Mouse (Mus musculus): ENCODE measurements around the gene Slc26a3. TPM values are rescaled to one million over a fixed set of nuclear protein-coding genes. Genes with fewer than 3 reads are reported as not detected.

Slc26a3 gene
- 0.37 TPM in 1 of 2 replicates, not detected in the other for total RNA-seq (2014; rRNA removed)
- polyA plus RNA-seq (2012; rRNA removed), result 0.06 and 0.09 TPM in 2 replicates

DNA sequence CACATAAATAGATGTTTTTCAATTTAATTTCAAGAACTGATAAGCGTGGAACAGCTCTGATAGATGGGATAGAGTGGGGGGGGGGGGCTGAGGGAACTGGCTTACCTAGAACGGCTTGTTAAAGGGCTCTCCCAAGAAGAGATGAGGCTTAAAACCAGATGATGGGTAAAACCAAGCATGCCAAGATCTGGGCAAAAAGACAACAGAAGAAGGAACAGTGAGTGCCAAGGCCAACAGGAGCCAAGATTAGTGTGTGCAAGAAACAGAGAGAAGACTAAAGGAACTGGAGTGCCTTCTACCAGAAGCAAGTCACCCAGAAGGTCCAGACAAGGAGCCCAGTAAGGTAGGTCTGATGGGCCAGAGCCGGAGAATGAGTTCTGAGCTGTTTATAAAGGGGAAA lies at the start of gene Slc26a3:
TSS of gene Slc26a3 (plus strand) at position 301 of the 400 bp plus-strand sequence.
- TF ChIP-seq CTCF (IDR thresholded peaks at IDR 0.05; ENCODE audit: low read depth, low read length) (no peak), POLR2A (IDR thresholded peaks at IDR 0.05; ENCODE audit: extremely low read depth, insufficient read depth, low read length) (no peak)
- H3K27ac ChIP-seq (replicated peaks; ENCODE audit: insufficient read depth, low read depth, low read length), result no peak within 1 kb of the TSS
- no peaks in the 10 kb centered on the region for H3K4me1 ChIP-seq (ENCODE audit: control insufficient read depth, insufficient read depth, low read length)
- no peaks in the 10 kb centered on the region for H3K79me2 ChIP-seq (ENCODE audit: control insufficient read depth, insufficient read depth, low read length)
- no peaks in the 10 kb centered on the region for H3K36me3 ChIP-seq (ENCODE audit: control insufficient read depth, insufficient read depth, low read length)
- peaks cover 3% of the 10 kb centered on the region; the same call in 1 of the 2 replicates for H3K27me3 ChIP-seq (ENCODE audit: control insufficient read depth, insufficient read depth, low read length)
- no peak for DNase-seq (ENCODE audit: extremely low read depth, low read depth, low spot score)
- no peak within 1 kb of the TSS for H3K4me3 ChIP-seq (ENCODE audit: insufficient read depth, low read depth, low read length)
- no peak within 1 kb of the TSS for H3K9ac ChIP-seq (ENCODE audit: low read depth, low read length)
- WGBS, result 94% methylated on average over 3 of the region's 3 CpGs

DNA sequence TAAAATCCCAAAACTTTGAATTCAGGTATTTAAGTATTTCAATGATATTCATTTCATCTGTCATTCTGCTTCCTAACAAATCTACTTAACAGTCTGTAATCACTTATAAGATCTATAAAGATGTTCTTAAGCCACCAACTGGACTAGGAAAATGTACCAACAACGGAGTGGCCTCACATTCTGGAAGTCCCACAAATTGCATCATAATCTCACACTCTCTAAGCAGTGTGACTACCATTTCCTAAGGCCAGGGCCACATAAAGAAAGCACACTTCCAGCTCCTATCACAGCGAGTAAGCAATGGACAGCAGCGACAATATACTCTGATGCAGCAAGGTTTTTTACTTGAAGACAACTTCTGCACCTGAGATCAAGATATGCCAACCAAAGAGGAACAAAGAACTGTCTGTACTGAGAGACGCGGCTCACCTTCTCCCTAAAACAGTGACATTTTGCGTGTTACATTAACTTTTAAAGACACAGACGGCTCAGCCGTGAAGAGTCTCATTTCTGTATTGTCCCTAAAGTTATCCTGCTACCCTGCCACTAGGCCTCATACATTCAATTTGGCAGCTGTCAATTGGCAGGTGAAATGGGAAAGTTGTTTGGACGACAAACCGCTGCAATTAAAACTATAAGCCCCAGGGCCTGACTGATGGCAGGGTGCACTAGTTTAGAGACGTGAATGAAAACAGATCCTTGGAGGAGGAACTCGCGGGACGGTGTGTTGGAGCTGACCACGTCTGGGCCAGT lies 40.3 kb upstream of the Slc26a3 start:
- Histone ChIP-seq H3K27ac (replicated peaks; ENCODE audit: insufficient read depth, low read depth, low read length) (peak overlapping the region; percentile 70), H3K4me1 (ENCODE audit: control insufficient read depth, insufficient read depth, low read length) (peaks cover 5% of the 10 kb centered on the region), H3K9ac (ENCODE audit: low read depth, low read length) (peak overlapping the region; percentile 78), H3K4me3 (ENCODE audit: insufficient read depth, low read depth, low read length) (peak overlapping the region; percentile 76), H3K79me2 (ENCODE audit: control insufficient read depth, insufficient read depth, low read length) (peaks cover 17% of the 10 kb centered on the region; the same call in 1 of the 2 replicates), H3K36me3 (ENCODE audit: control insufficient read depth, insufficient read depth, low read length) (peaks cover 12% of the 10 kb centered on the region), H3K27me3 (ENCODE audit: control insufficient read depth, insufficient read depth, low read length) (no peaks in the 10 kb centered on the region)
- WGBS, result 9% methylated on average over 15 of the region's 15 CpGs
- no peak for TF ChIP-seq CTCF (IDR thresholded peaks at IDR 0.05; ENCODE audit: low read depth, low read length)
- TF ChIP-seq POLR2A (IDR thresholded peaks at IDR 0.05; ENCODE audit: extremely low read depth, insufficient read depth, low read length), result no peak
- DNase-seq (ENCODE audit: extremely low read depth, low read depth, low spot score), result peak; percentile 53

DNA sequence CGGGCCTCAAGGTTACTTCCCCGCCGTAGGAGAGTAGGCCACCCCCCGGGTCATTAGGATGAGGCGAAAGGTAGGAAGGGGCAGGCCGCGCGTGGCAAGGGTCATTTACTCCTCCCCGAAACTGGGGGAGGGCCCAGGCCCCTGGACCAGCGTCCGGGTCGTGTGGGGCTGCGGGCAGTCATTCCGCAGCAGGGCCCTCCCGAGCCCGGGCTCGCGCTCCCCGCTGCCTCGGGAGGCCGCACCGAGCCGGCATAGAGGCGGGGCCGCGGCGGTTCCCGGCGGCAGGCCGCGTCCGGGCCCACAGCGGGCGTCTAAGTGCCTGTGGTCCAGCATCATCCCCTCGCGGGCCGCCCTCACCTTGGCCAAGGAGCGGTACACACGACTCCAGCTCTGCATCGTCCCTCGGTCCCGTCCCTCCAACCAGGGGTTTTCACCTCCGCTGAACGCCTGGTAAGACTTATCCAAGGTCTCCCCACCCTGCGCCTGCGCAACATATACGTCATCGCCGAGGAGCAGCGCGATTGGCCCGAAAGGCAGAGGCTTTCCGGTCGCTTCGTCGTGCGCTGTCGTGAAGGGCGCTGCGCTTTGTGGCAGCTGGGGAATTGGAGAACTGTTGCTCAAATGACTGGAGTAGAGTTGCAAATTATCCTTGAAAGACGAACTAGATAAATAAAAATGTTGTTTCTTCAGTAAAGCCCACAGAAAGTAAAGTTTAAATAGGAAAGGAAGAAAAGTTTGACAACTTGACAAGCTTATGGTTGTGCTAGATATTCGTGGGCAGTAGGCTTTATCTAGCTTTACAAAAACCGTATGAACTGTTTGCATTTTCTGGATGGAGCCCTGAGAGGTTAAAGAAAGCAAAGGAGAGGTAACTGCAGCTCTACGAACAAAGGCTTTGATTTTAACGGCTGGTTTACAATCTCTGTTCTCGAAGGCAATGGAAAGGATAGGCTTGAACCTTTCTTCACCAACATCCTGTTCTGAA lies 39.4 kb upstream of the Slc26a3 start, which contains the start of gene Dld:
TSS of gene Dld (minus strand) at position 510 of the 985 bp plus-strand sequence.
- H3K4me1 ChIP-seq (ENCODE audit: control insufficient read depth, insufficient read depth, low read length), result peaks cover 5% of the 10 kb centered on the region
- no peaks in the 10 kb centered on the region for H3K27me3 ChIP-seq (ENCODE audit: control insufficient read depth, insufficient read depth, low read length)
- H3K4me3 ChIP-seq (ENCODE audit: insufficient read depth, low read depth, low read length), result peak within 1 kb of the TSS; percentile 76
- peak within 1 kb of the TSS; percentile 70 for H3K27ac ChIP-seq (replicated peaks; ENCODE audit: insufficient read depth, low read depth, low read length)
- TF ChIP-seq POLR2A (IDR thresholded peaks at IDR 0.05; ENCODE audit: extremely low read depth, insufficient read depth, low read length) (peak; percentile 86), CTCF (IDR thresholded peaks at IDR 0.05; ENCODE audit: low read depth, low read length) (no peak)
- peaks cover 17% of the 10 kb centered on the region; the same call in 1 of the 2 replicates for H3K79me2 ChIP-seq (ENCODE audit: control insufficient read depth, insufficient read depth, low read length)
- peak; percentile 90 for DNase-seq (ENCODE audit: extremely low read depth, low read depth, low spot score)
- peak within 1 kb of the TSS; percentile 78 for H3K9ac ChIP-seq (ENCODE audit: low read depth, low read length)
- WGBS, result 5% methylated on average over 66 of the region's 66 CpGs
- peaks cover 12% of the 10 kb centered on the region for H3K36me3 ChIP-seq (ENCODE audit: control insufficient read depth, insufficient read depth, low read length)

DNA sequence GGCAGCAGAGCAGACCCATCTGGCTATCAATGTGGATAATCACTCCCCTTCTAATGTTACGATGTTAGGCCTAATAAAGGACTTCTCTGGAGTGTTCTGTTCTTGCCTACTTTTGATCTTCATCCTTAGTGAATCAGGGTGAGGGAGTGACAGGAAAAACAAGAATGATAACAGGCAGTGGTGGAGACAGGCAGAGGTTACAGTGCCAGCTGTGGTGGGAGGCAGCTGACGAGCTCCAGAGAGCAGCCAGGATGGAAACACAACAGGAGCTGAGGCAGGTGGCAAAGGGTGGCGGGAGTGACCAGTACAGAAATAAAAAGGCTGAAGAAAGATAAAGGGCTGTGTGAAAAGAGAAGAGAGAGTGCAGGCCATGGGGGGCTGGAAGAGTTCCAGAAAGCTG lies 24.2 kb upstream of the Slc26a3 start:
- TF ChIP-seq CTCF (IDR thresholded peaks at IDR 0.05; ENCODE audit: low read depth, low read length) (no peak), POLR2A (IDR thresholded peaks at IDR 0.05; ENCODE audit: extremely low read depth, insufficient read depth, low read length) (no peak)
- H3K36me3 ChIP-seq (ENCODE audit: control insufficient read depth, insufficient read depth, low read length), result no peaks in the 10 kb centered on the region
- no peaks in the 10 kb centered on the region for H3K27me3 ChIP-seq (ENCODE audit: control insufficient read depth, insufficient read depth, low read length)
- H3K27ac ChIP-seq (replicated peaks; ENCODE audit: insufficient read depth, low read depth, low read length), result no peak overlapping the region
- H3K79me2 ChIP-seq (ENCODE audit: control insufficient read depth, insufficient read depth, low read length), result no peaks in the 10 kb centered on the region
- H3K4me1 ChIP-seq (ENCODE audit: control insufficient read depth, insufficient read depth, low read length), result no peaks in the 10 kb centered on the region
- no peak overlapping the region for H3K9ac ChIP-seq (ENCODE audit: low read depth, low read length)
- DNase-seq (ENCODE audit: extremely low read depth, low read depth, low spot score), result no peak
- no peak overlapping the region for H3K4me3 ChIP-seq (ENCODE audit: insufficient read depth, low read depth, low read length)
- 80% methylated on average over 3 of the region's 3 CpGs for WGBS

DNA sequence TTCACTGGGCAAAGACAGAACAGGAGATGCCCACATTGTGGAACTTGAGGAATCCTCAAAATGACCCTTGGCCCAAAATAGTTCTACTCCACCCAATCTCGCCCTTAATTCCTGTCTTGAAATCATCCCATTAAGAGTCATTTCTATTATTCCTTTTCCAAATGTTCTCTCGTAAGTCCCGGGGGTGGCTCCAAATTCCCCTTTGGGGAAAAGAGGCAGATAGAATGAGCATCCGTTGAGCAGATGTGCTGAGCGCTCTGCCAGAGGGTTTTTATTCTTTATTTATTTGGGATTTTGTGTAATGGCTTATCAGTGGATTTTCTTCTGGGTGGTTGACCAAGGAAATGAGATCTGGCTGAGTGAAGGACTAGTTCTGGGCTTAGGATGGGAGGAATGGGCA lies 22.9 kb upstream of the Slc26a3 start:
- no peak overlapping the region for H3K27ac ChIP-seq (replicated peaks; ENCODE audit: insufficient read depth, low read depth, low read length)
- H3K27me3 ChIP-seq (ENCODE audit: control insufficient read depth, insufficient read depth, low read length), result no peaks in the 10 kb centered on the region
- DNase-seq (ENCODE audit: extremely low read depth, low read depth, low spot score), result no peak
- no peak overlapping the region for H3K4me3 ChIP-seq (ENCODE audit: insufficient read depth, low read depth, low read length)
- 90% methylated on average over 5 of the region's 5 CpGs for WGBS
- H3K4me1 ChIP-seq (ENCODE audit: control insufficient read depth, insufficient read depth, low read length), result no peaks in the 10 kb centered on the region
- no peak overlapping the region for H3K9ac ChIP-seq (ENCODE audit: low read depth, low read length)
- TF ChIP-seq CTCF (IDR thresholded peaks at IDR 0.05; ENCODE audit: low read depth, low read length), result no peak
- TF ChIP-seq POLR2A (IDR thresholded peaks at IDR 0.05; ENCODE audit: extremely low read depth, insufficient read depth, low read length), result no peak
- no peaks in the 10 kb centered on the region for H3K36me3 ChIP-seq (ENCODE audit: control insufficient read depth, insufficient read depth, low read length)
- H3K79me2 ChIP-seq (ENCODE audit: control insufficient read depth, insufficient read depth, low read length), result no peaks in the 10 kb centered on the region

All from liver, adult 2 months (tissue).